Mouse (Mus musculus): Measurements from ENCODE around the gene Atg9a. TPM values are rescaled to one million over a fixed set of nuclear protein-coding genes. Genes with fewer than 3 reads are reported as not detected.

The Atg9a gene
- total and polyA plus RNA-seq, 3 experiments = 4.4 to 15.6 (median 12.9) TPM

DNA sequence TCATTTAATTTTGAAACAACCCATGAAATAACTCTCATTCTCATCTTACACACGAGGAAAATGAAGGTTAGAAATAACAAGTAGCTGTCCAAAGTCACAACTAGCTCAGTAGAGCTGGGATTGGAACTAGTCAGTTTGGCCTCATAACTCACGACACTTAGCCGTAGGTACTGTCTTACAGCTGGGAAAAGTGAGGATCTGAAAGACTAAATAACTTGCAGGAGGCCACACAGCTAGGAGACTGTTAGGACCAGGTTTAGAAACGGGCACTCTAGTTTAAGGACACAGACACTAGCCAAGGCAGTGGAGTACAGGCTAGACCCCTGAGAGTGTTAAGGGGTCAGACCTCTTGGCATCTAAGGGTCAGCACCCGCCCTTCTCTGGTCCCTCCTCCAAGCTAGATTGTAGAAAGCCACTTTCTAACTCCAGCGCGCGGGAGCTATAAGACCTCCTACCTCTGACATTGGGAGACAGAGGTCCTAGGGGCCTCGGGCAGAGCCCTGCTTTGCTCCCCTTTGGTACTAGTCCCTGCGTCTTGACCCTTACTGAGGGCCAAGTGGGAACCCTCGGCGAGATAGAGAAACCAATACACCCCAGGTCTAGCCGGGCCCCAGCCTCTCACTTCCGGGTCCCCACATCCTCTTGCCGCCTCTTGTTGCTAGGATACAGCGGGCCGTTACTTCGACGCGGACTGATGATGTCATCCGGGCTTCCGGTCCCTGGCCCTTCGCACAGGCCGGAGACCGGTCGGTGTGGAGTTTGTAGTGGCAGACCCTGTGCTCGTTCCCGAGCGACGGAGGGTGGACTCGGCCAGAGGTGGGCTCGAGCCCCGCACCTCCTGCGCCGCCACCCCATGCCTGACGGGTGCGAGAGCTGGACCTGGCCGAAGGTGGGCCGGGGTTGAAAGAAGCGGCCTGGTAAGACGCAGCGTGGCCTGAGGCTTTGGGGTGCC, 18.4 kb upstream of the Atg9a start, which contains the start of the genes Glb1l and Stk16 (continued):
- TF ChIP-seq NELFE (IDR thresholded peaks at IDR 0.05; ENCODE audit: low read depth, low read length) (peak; percentile 84), MEF2A (IDR thresholded peaks at IDR 0.05; ENCODE audit: borderline replicate concordance, low read depth, low read length) (peak; percentile 55; the same call in 1 of the 2 replicates), SMC3 (IDR thresholded peaks at IDR 0.05; ENCODE audit: low read depth, low read length) (no peak), MAZ (IDR thresholded peaks at IDR 0.05; ENCODE audit: low read depth, low read length) (peak; percentile 48; the same call in 1 of the 2 replicates), PAX5 (IDR thresholded peaks at IDR 0.05; ENCODE audit: low read length) (no peak), NRF1 (IDR thresholded peaks at IDR 0.05; ENCODE audit: low read depth, low read length) (no peak), TBP (conservative IDR thresholded peaks at IDR 0.05; ENCODE audit: low read depth, low read length) (0 out of 2 replicates have a peak, but pooled peaks have one; percentile 48), HCFC1 (IDR thresholded peaks at IDR 0.05; ENCODE audit: low read depth, low read length) (peak; percentile 91), IRF4 (IDR thresholded peaks at IDR 0.05; ENCODE audit: low read depth, low read length) (peak; percentile 75), GABPA (IDR thresholded peaks at IDR 0.05; ENCODE audit: insufficient replicate concordance, low read depth, low read length) (peak; percentile 8; the same call in 1 of the 2 replicates)

DNA sequence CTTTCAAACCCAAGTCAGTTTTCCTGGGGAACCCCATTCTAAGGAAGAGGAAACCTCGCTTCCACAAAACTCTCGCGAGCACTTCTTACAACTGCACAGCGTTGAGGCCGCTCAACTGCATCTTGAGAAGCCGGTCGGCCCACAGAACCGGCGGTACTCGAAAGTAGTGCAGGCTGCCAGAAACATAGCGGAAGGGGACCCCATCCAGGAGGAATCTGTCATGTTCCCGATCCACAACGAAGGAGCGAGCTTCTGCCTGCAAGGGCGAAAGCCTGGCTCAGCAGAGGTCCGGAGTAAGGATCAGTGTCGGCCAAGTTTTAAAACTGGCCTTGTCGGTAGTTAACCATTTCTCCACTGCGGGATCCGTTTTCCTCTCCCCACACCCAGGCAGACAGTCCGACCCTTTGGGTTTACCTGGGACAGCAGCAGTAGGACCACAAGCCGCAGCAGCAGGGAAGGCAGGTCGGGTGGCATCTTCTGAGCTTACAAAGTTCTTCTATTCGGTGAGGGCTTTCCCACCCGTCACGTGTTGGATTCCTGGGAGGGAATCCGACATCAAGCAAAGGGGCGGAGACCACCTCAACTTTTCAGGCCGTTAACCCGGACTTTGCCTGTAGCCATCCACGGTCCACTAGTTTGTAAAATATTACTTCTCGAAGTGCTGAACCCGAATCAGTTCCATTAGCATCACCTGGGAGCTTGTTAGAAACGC, 17.1 kb upstream of the Atg9a start:
- DNase-seq (ENCODE audit: extremely low read depth) = no peak
- Histone ChIP-seq H3K4me1 (ENCODE audit: control insufficient read depth in 1 of 2, insufficient read depth in 2 of 2) (peaks cover 7 to 50% of the 10 kb centered on the region in 2 experiments), H3K27me3 (replicated peaks) (no peaks in the 10 kb centered on the region), H3K79me2 (replicated peaks; ENCODE audit: control insufficient read depth, extremely low read depth, insufficient read depth, poor library complexity, severe bottlenecking) (peaks cover 13% of the 10 kb centered on the region), H3K9ac (ENCODE audit: insufficient read depth, low read depth) (no peak overlapping the region), H3K4me2 (ENCODE audit: insufficient read depth, low read depth, poor library complexity, severe bottlenecking) (no peak overlapping the region), H3K4me3 (replicated peaks in 1 of 3; ENCODE audit: low read depth in 2 of 3, low read length in 2 of 3, poor library complexity in 1 of 3) (no peak overlapping the region), H3K36me3 (replicated peaks in 1 of 2; ENCODE audit: control insufficient read depth in 1 of 2, insufficient read depth in 1 of 2, low read length in 1 of 2) (peaks cover 22 to 33% of the 10 kb centered on the region in 2 experiments), H3K9me3 (replicated peaks; ENCODE audit: low read length) (no peaks in the 10 kb centered on the region), H3K27ac (ENCODE audit: insufficient read depth, low read depth) (no peak overlapping the region)
- in situ Hi-C loops (cut with MboI; ENCODE audit: low pct_ligation_motif_present, low pct_unique_long_range_greater_than_20kb, low sequenced_read_pairs) = no loop called here
- TF ChIP-seq POLR2A (IDR thresholded peaks at IDR 0.05; ENCODE audit: low read depth, low read length) (no peak), CHD1 (IDR thresholded peaks at IDR 0.05; ENCODE audit: low read depth, low read length) (no peak), EP300 (IDR thresholded peaks at IDR 0.05; ENCODE audit: low read length) (no peak), ZC3H11A (IDR thresholded peaks at IDR 0.05; ENCODE audit: low read depth, low read length) (no peak), RCOR1 (conservative IDR thresholded peaks at IDR 0.05; ENCODE audit: low read depth, low read length) (no peak), POLR2AphosphoS2 (IDR thresholded peaks at IDR 0.05; ENCODE audit: low read depth, low read length) (no peak), JUND (conservative IDR thresholded peaks at IDR 0.05; ENCODE audit: low read depth, low read length) (no peak), PAX5 (IDR thresholded peaks at IDR 0.05; ENCODE audit: low read length) (no peak), JUN (IDR thresholded peaks at IDR 0.05; ENCODE audit: insufficient read depth, low read depth, low read length) (no peak), TBP (conservative IDR thresholded peaks at IDR 0.05; ENCODE audit: low read depth, low read length) (no peak), E2F4 (IDR thresholded peaks at IDR 0.05; ENCODE audit: insufficient replicate concordance, low read depth, low read length) (no peak), IRF4 (IDR thresholded peaks at IDR 0.05; ENCODE audit: low read depth, low read length) (no peak), TCF12 (IDR thresholded peaks at IDR 0.05; ENCODE audit: low read depth, low read length) (no peak), USF1 (IDR thresholded peaks at IDR 0.05; ENCODE audit: low read depth, low read length) (no peak), NRF1 (IDR thresholded peaks at IDR 0.05; ENCODE audit: low read depth, low read length) (no peak), MYC (IDR thresholded peaks at IDR 0.05; ENCODE audit: low read depth, low read length) (no peak), ZKSCAN1 (IDR thresholded peaks at IDR 0.05; ENCODE audit: borderline replicate concordance, low read depth, low read length) (no peak)
- dilution Hi-C loops (cut with MboI; ENCODE audit: extremely low pct_ligation_motif_present, extremely low pct_unique_long_range_greater_than_20kb, low sequenced_read_pairs) = no loop called here
